Mouse (Mus musculus) cortical plate, adult 2 months (tissue): ENCODE data around the gene Zfp109.

Source experiments
- CTCF ChIP-seq: fragments of 200-500 bp; IDR thresholded peaks from 2 replicates; pipeline ENCODE4 v1.5.1; 2011; ENCODE audit warnings: mild to moderate bottlenecking, control low read depth, low read length; ENCODE audit not compliant: insufficient read depth; ENCODE audit errors: extremely low read depth
- POLR2A ChIP-seq: fragments of 200-500 bp; IDR thresholded peaks from 2 replicates; pipeline ENCODE4 v1.6.1; 2011; ENCODE audit warnings: mild to moderate bottlenecking, low read length, control low read depth; ENCODE audit not compliant: insufficient read depth; ENCODE audit errors: extremely low read depth

GRCm38 (mm10) chr7:24268176-24269155, 31.1 kb upstream of the Zfp109 start:
- TF ChIP-seq POLR2A: no peak
- TF ChIP-seq CTCF: no peak
